ENCODE assay signal across 7 mouse cellular contexts in genomic region chr15:102101672-102102541, GRCm38 (mm10). TPM values are rescaled to one million over a fixed set of nuclear protein-coding genes. Genes with fewer than 3 reads are reported as not detected.
DNase-seq lines count a peak whose midpoint lies in the region; ATAC-seq and TF ChIP-seq lines count a peak whose summit lies in the region.

No protein-coding gene starts in this region.

- DNase-seq in G1E (ENCODE audit: low spot score): no peak
- DNase-seq in adrenal gland, postnatal 14 days: peak; percentile 79
- peak; percentile 90 for DNase-seq in heart, adult 8-10 months (ENCODE audit: low spot score)
- DNase-seq in kidney, adult 2 months: peak; percentile 93
- DNase-seq in left cerebral cortex, adult 11 months (ENCODE audit: low spot score): no peak

- TF ChIP-seq CTCF in G1E (IDR thresholded peaks at IDR 0.05; ENCODE audit: low read depth, low read length): no peak
- TF ChIP-seq CTCF in kidney, adult 2 months (conservative IDR thresholded peaks at IDR 0.05; ENCODE audit: insufficient read depth, insufficient read length, low read depth, low read length): no peak

- 17% methylated on average over 11 of the region's 11 CpGs for WGBS in kidney, adult 2 months
- 10% methylated on average over 11 of the region's 11 CpGs for WGBS in lung, embryonic 16.5 days

- no peak for ATAC-seq in G1E (ENCODE audit: extremely low read depth, insufficient number of reproducible peaks, low FRiP score, poor library complexity, severe bottlenecking)
- peak; percentile 39 for ATAC-seq in lung, embryonic 16.5 days (ENCODE audit: low read depth)
- no peak for ATAC-seq in megakaryocyte-erythroid progenitor cell, adult 5-6 weeks (replicated peaks; ENCODE audit: low FRiP score, low TSS enrichment, poor library complexity, severe bottlenecking)

- H3K27me3 ChIP-seq in G1E (ENCODE audit: insufficient read depth, low read length): peaks cover 55% of the 10 kb centered on the region
- no peaks in the 10 kb centered on the region for H3K27me3 ChIP-seq in kidney, adult 2 months (replicated peaks; ENCODE audit: control insufficient read depth, insufficient read depth, low read length)
- H3K27me3 ChIP-seq in lung, embryonic 16.5 days (ENCODE audit: control insufficient read depth, insufficient read depth, low read depth, low read length): no peaks in the 10 kb centered on the region

- H3K36me3 ChIP-seq in G1E (replicated peaks): peaks cover 25% of the 10 kb centered on the region
- H3K36me3 ChIP-seq in kidney, adult 2 months (ENCODE audit: control insufficient read depth, insufficient read depth, low read length): peaks cover under 1% of the 10 kb centered on the region; the same call in 1 of the 2 replicates
- H3K36me3 ChIP-seq in lung, embryonic 16.5 days (ENCODE audit: control insufficient read depth, insufficient read depth, low read length): 0 out of 2 replicates have a peak, but pooled peaks cover 2% of the 10 kb centered on the region

- peak overlapping the region; percentile 90 for H3K4me2 ChIP-seq in lung, embryonic 16.5 days (ENCODE audit: low read depth, low read length)

- H3K4me1 ChIP-seq in G1E (ENCODE audit: insufficient read depth, low read depth, low read length): peaks cover 80% of the 10 kb centered on the region
- peaks cover 42% of the 10 kb centered on the region for H3K4me1 ChIP-seq in kidney, adult 2 months (ENCODE audit: control insufficient read depth, insufficient read depth, low read length)
- peaks cover 86% of the 10 kb centered on the region for H3K4me1 ChIP-seq in lung, embryonic 16.5 days (replicated peaks; ENCODE audit: control insufficient read depth, insufficient read depth, low read length)

- H3K9me3 ChIP-seq in G1E (replicated peaks): no peaks in the 10 kb centered on the region
- no peaks in the 10 kb centered on the region for H3K9me3 ChIP-seq in lung, embryonic 16.5 days (ENCODE audit: control insufficient read depth, low read length)

- TF ChIP-seq POLR2A in kidney, adult 2 months (IDR thresholded peaks at IDR 0.05; ENCODE audit: low read depth, low read length): peak; percentile 38

- H3K27ac ChIP-seq in kidney, adult 2 months (ENCODE audit: insufficient read depth, low read depth, low read length): peak overlapping the region; percentile 98
- peak overlapping the region; percentile 100 for H3K27ac ChIP-seq in lung, embryonic 16.5 days (ENCODE audit: low read length)

- peak overlapping the region; percentile 46; the same call in 1 of the 2 replicates for H3K4me3 ChIP-seq in G1E (ENCODE audit: low read depth, low read length)
- peak overlapping the region; percentile 59 for H3K4me3 ChIP-seq in kidney, adult 2 months (ENCODE audit: insufficient read depth, low read depth, low read length)
- H3K4me3 ChIP-seq in lung, embryonic 16.5 days (ENCODE audit: low read length): peak overlapping the region; percentile 66

- peak overlapping the region; percentile 94 for H3K9ac ChIP-seq in lung, embryonic 16.5 days (ENCODE audit: low read length)

RNA-seq across cellular contexts. Expression of gene Tns2, which starts 1.7 kb away (rescaled TPM):
- 3.8 TPM in 1 of 2 replicates, not detected in the other for total RNA-seq in G1E (2014; fragmentation: Nextera tagmentation)
- total RNA-seq in G1E (2017): 0.41 and 2.3 TPM in 2 replicates
- polyA plus RNA-seq in G1E (2012): 0.55 and 0.63 TPM in 2 replicates
- total RNA-seq in adrenal gland, postnatal 14 days (2021): 83.0 and 121 TPM in 2 replicates
- total RNA-seq in heart, adult 8-10 months (2022): 100 to 1,000 TPM; 123 to 146 (median 133) TPM
- 124 and 143 TPM in 2 replicates for polyA plus RNA-seq in kidney, adult 2 months (2012; rRNA removed)
- polyA plus RNA-seq in lung, embryonic 16.5 days (2015; fragmentation: Nextera tagmentation; extraction: Ambion mirVana): 68.5 and 72.8 TPM in 2 replicates
- not detected in 2 replicates for total RNA-seq in megakaryocyte-erythroid progenitor cell, adult 5-6 weeks (2014; fragmentation: Nextera tagmentation)
- not detected in 2 replicates for total RNA-seq in megakaryocyte-erythroid progenitor cell, adult 5-6 weeks (2017)

RNA-seq across cellular contexts. Expression of gene Eif4b, which starts 28.3 kb away (rescaled TPM):
- total RNA-seq in G1E (2014; fragmentation: Nextera tagmentation) (196 and 223 TPM in 2 replicates), G1E (2017) (409 and 435 TPM in 2 replicates)
- polyA plus RNA-seq in G1E (2012): 353 and 439 TPM in 2 replicates
- total RNA-seq in adrenal gland, postnatal 14 days (2021): 224 and 250 TPM in 2 replicates
- total RNA-seq in heart, adult 8-10 months (2022): 100 to 1,000 TPM; 161 to 190 (median 169) TPM
- polyA plus RNA-seq in kidney, adult 2 months (2012; rRNA removed): 92.1 and 124 TPM in 2 replicates
- polyA plus RNA-seq in lung, embryonic 16.5 days (2015; fragmentation: Nextera tagmentation; extraction: Ambion mirVana): 122 and 123 TPM in 2 replicates
- 328 and 355 TPM in 2 replicates for total RNA-seq in megakaryocyte-erythroid progenitor cell, adult 5-6 weeks (2014; fragmentation: Nextera tagmentation)
- total RNA-seq in megakaryocyte-erythroid progenitor cell, adult 5-6 weeks (2017): 527 and 549 TPM in 2 replicates

RNA-seq across cellular contexts. Expression of gene Spryd3, which starts 34.1 kb away (rescaled TPM):
- total RNA-seq in G1E (2014; fragmentation: Nextera tagmentation) (5.3 and 7.1 TPM in 2 replicates), G1E (2017) (12.1 and 12.3 TPM in 2 replicates)
- 12.7 and 14.9 TPM in 2 replicates for polyA plus RNA-seq in G1E (2012)
- 23.3 and 30.8 TPM in 2 replicates for total RNA-seq in adrenal gland, postnatal 14 days (2021)
- 10 to 100 TPM; 13.2 to 16.8 (median 15.6) TPM for total RNA-seq in heart, adult 8-10 months (2022)
- polyA plus RNA-seq in kidney, adult 2 months (2012; rRNA removed): 29.7 and 30.1 TPM in 2 replicates
- 21.2 and 22.7 TPM in 2 replicates for polyA plus RNA-seq in lung, embryonic 16.5 days (2015; fragmentation: Nextera tagmentation; extraction: Ambion mirVana)
- 19.6 and 21.5 TPM in 2 replicates for total RNA-seq in megakaryocyte-erythroid progenitor cell, adult 5-6 weeks (2014; fragmentation: Nextera tagmentation)
- total RNA-seq in megakaryocyte-erythroid progenitor cell, adult 5-6 weeks (2017): 14.4 and 18.7 TPM in 2 replicates

RNA-seq across cellular contexts. Expression of gene Igfbp6, which starts 42.3 kb away (rescaled TPM):
- total RNA-seq in G1E (2014; fragmentation: Nextera tagmentation) (0.68 TPM in 1 of 2 replicates, not detected in the other), G1E (2017) (1.3 and 1.9 TPM in 2 replicates)
- 0.21 and 0.30 TPM in 2 replicates for polyA plus RNA-seq in G1E (2012)
- total RNA-seq in adrenal gland, postnatal 14 days (2021): 45.7 and 48.0 TPM in 2 replicates
- 10 to 100 TPM; 20.6 to 52.4 (median 26.0) TPM for total RNA-seq in heart, adult 8-10 months (2022)
- polyA plus RNA-seq in kidney, adult 2 months (2012; rRNA removed): 18.5 and 26.8 TPM in 2 replicates
- polyA plus RNA-seq in lung, embryonic 16.5 days (2015; fragmentation: Nextera tagmentation; extraction: Ambion mirVana): 25.8 and 34.5 TPM in 2 replicates
- total RNA-seq in megakaryocyte-erythroid progenitor cell, adult 5-6 weeks (2014; fragmentation: Nextera tagmentation): not detected in 2 replicates
- total RNA-seq in megakaryocyte-erythroid progenitor cell, adult 5-6 weeks (2017): not detected in 2 replicates

RNA-seq across cellular contexts. Expression of gene Soat2, which starts 48.4 kb away (rescaled TPM):
- 7.4 and 8.1 TPM in 2 replicates for total RNA-seq in G1E (2014; fragmentation: Nextera tagmentation)
- total RNA-seq in G1E (2017): 3.1 and 3.3 TPM in 2 replicates
- polyA plus RNA-seq in G1E (2012): 0.64 and 1.1 TPM in 2 replicates
- 0.26 and 4.7 TPM in 2 replicates for total RNA-seq in adrenal gland, postnatal 14 days (2021)
- under 1 TPM in 3 of 4 experiments, not detected in 1; 0.11 to 0.13 (median 0.12) TPM for total RNA-seq in heart, adult 8-10 months (2022)
- polyA plus RNA-seq in kidney, adult 2 months (2012; rRNA removed): 1.1 and 1.2 TPM in 2 replicates
- polyA plus RNA-seq in lung, embryonic 16.5 days (2015; fragmentation: Nextera tagmentation; extraction: Ambion mirVana): 0.30 and 0.50 TPM in 2 replicates
- 12.8 and 15.4 TPM in 2 replicates for total RNA-seq in megakaryocyte-erythroid progenitor cell, adult 5-6 weeks (2014; fragmentation: Nextera tagmentation)
- total RNA-seq in megakaryocyte-erythroid progenitor cell, adult 5-6 weeks (2017): 8.9 and 11.2 TPM in 2 replicates

Comparison
In these comparisons a context has a peak if more than half of its experiments do, and no peak if none do; other contexts are left out.
1. DNase-seq: peak in adrenal gland, postnatal 14 days (single experiment), heart, adult 8-10 months (single experiment) and kidney, adult 2 months (single experiment); none in G1E (single experiment) and left cerebral cortex, adult 11 months (single experiment).
2. RNA of gene Tns2, which starts 1.7 kb away (total RNA-seq): 123 to 146 TPM in heart, adult 8-10 months and 83.0 to 121 TPM in adrenal gland, postnatal 14 days; 0.41 to 3.8 TPM in G1E and not detected in megakaryocyte-erythroid progenitor cell, adult 5-6 weeks; every median in the first group is over 10 times any median in the second.
3. Peak in every context shown above with its lines, with median percentiles within 50 percentile points of each other: H3K4me3 ChIP-seq.